Mouse (Mus musculus) left cerebral cortex, postnatal 14 days (tissue): ENCODE measurements around the gene Atg4b. TPM values are rescaled to one million over a fixed set of nuclear protein-coding genes. Genes with fewer than 3 reads are reported as not detected.

Experiments
- DNase-seq, 2 experiments: peaks; one replicate each; pipeline ENCODE4 v3.0.0; 2021 to 2022; ENCODE audit warnings: low spot score in 2 of 2, mixed read lengths in 1 of 2
- intact Hi-C: fragments of 180-260 bp; cut with DNase I; formaldehyde crosslinking; loops from one replicate; pipeline ENCODE4 v1.15.1; 2025
- long read RNA-seq, 2 experiments: library from polyadenylated mRNA; stranded (forward); transcript quantifications; one replicate each; pipeline ENCODE4 v2.0.0; 2021
- total RNA-seq, 2 experiments: library from RNA; stranded (reverse); gene quantifications; 2 replicates each; pipeline ENCODE4 v1.2.3; 2021

Gene Atg4b
- 10 to 100 TPM; 68.3 to 76.7 TPM for total RNA-seq
- long read RNA-seq, experiment 1, full-length matches to known transcripts: 19 of 31 reads
- long read RNA-seq, experiment 1, partial matches to known transcripts: 6 of 31 reads
- long read RNA-seq, experiment 1, other reads (novel, unspliced or antisense): 6 of 31 reads
- long read RNA-seq, experiment 2, full-length matches to known transcripts: 15 of 33 reads
- long read RNA-seq, experiment 2, partial matches to known transcripts: 10 of 33 reads
- long read RNA-seq, experiment 2, other reads (novel, unspliced or antisense): 8 of 33 reads

DNA sequence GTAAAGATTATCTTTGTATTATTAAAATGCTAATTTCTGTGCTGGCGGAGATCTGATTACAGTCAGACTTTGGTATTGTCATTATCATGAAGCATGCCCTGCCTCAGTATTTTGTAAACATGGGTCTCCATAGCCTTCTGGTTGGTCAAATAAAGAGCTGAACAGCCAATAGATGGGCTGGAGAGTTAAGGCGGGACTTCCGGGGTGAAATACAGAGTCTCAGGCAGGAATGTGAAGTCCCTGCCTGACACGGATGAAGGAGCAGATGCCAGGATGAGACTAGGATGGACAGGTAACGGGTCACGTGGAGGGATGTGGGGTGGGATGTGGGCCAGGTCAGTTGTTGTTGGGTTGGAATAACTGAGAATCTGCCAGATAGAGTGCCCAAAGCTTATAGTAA, at the start of gene Atg4b:
Gene Atg4b (plus strand): TSS at position 211 of the 400 bp plus-strand sequence.
- no peak for DNase-seq
- intact Hi-C loops: loop anchor here (5.0 kb wide), 1 partner anchor 114 kb away; no protein-coding TSS in a partner anchor

DNA sequence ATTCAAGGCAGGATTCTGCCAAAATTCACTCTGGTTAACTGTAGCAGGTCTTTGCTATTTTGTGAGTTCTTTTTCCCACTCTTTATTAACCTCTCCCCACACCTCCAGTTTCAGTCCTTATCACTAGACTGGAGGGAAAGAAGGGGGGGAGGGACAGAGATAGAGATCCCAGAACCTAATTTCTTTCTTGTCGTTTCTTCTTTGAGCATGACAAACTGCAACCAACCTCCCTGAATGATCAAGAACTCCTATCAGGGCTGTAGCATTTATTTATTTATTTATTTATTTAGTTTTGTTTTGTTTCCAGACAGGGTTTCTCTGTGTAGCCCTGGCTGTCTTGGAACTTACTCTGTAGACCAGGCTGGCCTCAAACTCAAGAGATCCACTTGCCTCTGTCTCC, 49.2 kb upstream of the Atg4b start:
- no peak for DNase-seq
- intact Hi-C loops: no loop called here

DNA sequence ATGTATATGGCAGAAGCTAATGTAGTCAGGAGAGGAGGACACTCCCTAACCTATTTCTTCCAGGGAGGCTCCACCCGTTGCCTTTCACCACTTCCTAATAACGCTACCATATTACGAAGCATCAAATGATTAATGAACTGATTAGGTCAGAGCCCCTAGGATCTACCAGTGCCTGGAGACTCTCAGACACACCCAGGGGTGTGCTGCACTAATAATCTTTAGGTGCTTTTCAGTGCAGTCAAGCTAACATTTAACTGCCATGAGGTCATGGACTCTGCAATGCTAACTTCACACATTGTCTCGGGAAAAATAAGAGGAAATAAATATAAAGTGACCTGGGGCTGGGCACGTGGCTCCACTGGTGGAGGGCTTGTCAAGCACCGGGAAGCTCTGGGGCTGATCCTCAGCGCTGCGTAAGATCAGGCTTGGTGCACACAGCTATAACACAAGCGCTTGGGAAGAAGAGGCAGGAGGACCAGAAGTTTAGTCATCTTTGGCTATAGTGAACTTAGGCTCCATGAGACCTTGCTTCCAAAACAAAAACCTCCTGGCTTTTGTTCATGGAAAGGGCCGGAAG, 47.7 kb upstream of the Atg4b start:
- intact Hi-C loops: no loop called here

DNA sequence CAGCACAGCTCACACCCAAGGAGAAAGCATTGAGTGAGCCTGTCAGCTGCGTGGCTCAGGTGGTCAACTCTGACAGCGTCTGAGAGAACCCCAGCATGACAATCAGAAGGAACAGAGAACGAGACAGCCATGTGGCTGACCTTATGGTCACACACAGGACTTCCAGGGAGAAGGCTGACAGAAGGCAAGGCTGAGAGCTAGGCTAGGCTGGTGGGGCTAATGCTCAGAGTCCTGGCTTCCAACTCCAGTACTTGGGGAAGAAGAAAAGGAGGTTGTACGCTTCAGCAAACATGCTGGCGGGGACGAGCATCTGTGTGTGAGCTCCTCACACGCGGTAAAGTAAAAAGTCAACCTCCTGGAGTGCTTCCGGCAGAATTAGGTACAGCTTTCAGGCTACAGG, 47.0 kb upstream of the Atg4b start:
- intact Hi-C loops: no loop called here
- no peak for DNase-seq

More for the DNA sequence above, 47.7 kb upstream of the Atg4b start:
- DNase-seq: no peak

DNA sequence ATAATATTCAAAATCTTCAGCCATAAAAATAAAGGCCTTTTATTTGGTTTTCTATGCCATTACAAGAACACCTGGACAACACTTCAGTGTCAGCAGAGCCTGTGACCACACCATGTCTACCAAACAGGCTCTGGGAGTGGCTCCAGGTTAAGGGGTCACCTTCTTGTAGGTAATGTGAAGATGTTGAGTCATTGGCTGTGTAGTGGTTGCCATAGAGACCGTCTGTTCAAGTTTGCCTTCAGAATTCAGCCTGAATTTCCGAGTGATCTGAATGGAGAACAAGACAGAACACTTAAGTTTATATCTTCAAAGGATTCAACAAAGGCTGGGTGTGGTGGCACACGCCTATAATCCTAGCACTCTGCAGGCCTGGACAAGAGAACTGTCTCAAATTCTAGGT, 45.9 kb upstream of the Atg4b start:
- intact Hi-C loops: no loop called here
- DNase-seq: no peak

DNA sequence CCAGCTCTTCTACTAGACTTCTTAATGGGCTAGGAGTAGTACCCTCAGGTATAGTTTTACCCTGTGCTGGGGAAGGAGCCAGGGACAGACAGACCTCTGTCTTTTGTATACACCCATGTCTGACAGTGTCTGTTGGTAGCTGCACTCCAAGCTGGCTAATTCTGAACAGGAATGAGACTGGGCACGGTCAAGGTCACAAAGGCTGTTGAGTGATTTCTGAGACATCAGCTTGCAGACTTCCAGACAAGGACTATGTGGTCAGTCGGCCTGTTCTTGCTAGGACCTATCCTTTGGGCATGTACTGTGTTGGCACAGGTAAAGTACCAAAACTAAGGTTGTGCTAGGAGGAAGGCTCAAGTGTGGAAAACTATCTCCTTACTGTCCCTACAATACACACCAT, 35.1 kb upstream of the Atg4b start:
- no peak for DNase-seq
- intact Hi-C loops: no loop called here

DNA sequence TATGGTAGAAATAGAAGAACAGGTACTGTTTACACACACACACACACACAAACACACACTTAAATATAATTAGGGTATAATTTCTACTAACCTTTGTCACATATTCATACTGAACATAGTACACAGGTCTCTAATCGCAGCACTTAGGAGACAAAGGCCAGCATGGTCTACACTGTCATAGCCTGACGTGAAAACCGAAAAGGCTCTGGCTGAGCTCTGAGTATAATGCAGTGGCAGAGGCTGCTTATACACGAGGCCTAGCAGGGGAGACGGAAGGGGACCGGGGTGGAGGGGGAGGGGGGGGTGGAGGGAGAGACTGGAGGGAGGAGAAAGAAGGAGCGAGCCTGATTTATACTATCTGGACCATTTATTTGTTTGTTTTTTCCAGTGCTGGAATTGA, 29.7 kb upstream of the Atg4b start:
- DNase-seq: no peak
- intact Hi-C loops: loop anchor here (10.0 kb wide), 1 partner anchor 207 kb away; the partner anchor contains the start of gene Farp2

DNA sequence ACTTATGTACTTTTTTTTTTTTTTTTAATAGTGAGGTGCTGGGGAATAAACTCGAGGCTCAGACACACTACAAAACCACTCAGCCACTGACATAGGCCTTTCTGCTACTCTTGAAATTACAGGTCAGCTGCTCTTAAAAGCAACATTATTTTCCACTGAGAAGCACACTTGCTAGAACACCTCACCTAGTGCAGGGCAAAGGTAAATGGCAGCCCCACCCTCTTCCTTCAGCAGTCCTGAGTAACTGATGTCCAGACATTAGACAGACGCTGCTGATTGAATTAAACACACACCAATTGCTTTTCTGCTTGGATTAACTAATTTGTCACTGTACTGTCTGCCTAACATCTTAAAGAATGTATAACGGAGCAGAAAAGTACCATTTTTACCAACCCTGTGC, 26.7 kb upstream of the Atg4b start:
- intact Hi-C loops: loop anchor here (10.0 kb wide), 1 partner anchor 210 kb away; the partner anchor contains the start of gene Farp2
- no peak for DNase-seq

DNA sequence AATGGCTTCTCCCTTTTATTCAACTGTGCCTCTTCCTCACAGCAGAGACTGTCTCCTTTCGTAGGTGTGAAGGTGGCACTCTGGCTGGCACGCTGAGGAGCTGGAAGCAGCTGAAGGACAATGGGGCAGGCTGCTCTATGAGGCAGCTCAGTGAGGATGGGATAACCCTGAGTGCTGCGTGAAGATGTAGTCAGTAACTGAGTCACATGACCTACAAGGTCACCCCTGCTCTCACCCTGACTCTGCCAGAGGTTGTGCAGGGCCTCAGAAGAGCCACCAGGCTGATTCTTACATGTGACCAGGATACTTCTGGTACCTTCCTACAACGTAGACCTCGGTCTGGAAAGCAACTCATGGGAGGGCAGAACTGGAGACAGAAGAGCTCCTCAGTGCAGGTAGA, 25.6 kb upstream of the Atg4b start:
- intact Hi-C loops: loop anchor here (10.0 kb wide), 1 partner anchor 211 kb away; the partner anchor contains the start of gene Farp2
- no peak for DNase-seq

DNA sequence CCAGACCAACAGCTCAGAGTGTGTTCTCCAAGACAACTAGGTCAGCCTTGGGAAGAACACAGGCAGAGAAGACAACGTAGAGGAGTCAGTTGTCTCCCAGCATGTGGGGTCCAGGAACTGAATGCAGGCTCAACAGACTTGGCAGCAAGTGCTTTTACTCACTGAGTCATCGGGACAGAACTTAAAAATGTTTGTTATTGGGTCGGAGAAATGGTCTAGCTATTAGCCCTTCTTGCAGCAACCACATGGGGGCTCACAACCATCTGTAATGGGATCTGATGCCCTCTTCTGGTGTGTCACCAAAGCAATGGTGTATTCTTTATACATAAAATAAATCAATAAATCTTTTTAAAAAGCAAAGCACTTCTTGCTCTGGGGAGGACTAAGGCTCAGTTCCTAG, 25.2 kb upstream of the Atg4b start:
- intact Hi-C loops: loop anchor here (10.0 kb wide), 1 partner anchor 211 kb away; the partner anchor contains the start of gene Farp2

DNA sequence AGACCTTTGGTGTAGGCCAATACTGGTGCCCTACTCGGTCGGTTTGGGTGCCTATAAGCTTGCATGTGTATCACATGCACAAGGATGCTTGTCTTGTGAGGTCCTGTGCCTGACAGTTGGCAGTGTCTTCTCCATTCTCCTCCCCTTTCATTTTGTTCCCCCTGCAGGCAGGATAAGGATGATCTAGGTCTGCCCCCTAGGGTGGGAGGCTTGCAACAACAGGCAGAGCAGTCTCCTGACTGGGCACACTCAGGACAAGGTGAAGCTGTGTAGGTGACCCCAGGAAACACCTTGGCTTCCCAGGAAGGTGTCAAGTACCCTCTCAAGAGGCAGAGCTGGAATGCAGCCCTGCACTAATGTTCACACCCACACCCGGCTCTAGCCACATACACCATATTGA, 24.3 kb upstream of the Atg4b start:
- intact Hi-C loops: loop anchor here (10.0 kb wide), 1 partner anchor 212 kb away; the partner anchor contains the start of gene Farp2
- DNase-seq: peak; percentile 34 to 44

More for the DNA sequence above, 25.2 kb upstream of the Atg4b start:
- no peak for DNase-seq

DNA sequence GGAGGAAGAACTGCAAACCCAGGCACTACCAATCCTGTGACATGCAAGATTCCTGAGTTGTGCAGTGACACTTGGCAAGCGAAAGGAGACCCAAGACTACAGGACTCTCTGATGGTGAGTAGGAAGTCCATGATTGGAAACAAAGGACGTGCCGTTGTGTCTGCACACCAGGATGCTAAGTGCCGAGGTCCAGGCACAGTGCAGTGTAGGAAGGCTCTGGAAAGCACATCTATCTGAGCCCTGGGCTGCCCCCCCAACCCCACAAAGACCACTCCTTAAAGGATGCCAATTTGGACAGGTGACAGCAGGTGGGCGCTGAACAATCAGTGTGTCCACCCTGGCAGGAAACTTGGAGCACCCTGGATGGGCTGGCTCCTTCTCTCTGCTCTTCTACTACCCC, 20.2 kb upstream of the Atg4b start:
- intact Hi-C loops: no loop called here
- no peak for DNase-seq

DNA sequence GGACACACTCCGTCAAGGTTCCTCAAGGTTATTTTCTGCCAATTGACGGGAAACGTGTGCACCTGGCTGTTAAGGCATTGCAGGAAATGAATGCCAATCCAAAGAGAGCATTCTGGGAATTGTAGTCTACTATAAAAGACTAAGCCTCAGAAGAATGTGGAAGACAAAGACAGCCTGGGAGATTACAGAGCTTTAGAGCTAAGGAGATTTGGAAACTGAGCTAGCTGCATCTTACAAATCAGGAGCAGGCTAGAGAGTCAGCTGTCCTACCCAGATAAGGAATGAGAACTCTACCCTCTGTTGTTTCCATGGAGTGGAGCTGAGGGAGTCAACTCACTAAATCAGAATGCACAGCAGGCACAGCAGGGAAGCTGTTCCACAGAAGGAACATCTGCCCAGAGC, 19.4 kb upstream of the Atg4b start:
- DNase-seq: peak; percentile 18 to 30
- intact Hi-C loops: no loop called here

DNA sequence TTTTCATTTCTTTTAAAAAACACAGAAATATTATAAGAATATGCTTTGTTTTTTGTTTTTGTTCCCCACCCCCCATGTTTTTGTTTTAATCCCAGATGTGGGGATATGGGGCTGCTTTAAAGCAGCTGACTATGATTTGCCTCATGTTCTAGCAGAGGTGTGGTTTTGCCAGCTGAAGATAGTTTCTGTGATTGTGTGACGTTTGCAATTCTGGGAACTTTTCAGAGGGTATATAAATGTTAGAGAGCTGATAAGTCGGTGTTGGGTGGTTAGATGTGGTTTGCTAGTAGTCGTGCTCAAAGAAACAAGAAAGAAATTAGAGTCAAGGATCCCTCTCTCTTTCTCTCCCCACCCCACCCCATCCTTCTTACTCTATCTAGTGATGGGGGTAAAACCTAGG, 15.4 kb upstream of the Atg4b start:
- intact Hi-C loops: no loop called here
- no peak for DNase-seq

DNA sequence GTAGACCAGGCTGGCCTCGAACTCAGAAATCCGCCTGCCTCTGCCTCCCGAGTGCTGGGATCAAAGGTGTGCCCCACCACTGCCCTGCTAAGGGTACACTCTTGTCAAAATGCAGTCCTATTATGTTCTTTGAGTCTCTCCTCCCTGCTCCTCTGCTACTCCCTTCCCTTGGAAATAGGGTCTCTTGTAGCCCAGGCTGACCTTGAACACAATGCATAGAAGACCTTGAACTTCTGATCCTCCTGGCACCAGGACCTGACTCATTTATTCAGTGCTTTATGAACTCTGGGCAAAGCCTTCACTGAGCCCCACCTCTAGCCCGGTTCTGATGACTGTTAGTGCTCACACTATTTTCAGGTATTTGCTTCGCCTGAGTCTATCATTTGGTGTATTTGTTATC, 13.6 kb upstream of the Atg4b start:
- no peak for DNase-seq
- intact Hi-C loops: no loop called here

DNA sequence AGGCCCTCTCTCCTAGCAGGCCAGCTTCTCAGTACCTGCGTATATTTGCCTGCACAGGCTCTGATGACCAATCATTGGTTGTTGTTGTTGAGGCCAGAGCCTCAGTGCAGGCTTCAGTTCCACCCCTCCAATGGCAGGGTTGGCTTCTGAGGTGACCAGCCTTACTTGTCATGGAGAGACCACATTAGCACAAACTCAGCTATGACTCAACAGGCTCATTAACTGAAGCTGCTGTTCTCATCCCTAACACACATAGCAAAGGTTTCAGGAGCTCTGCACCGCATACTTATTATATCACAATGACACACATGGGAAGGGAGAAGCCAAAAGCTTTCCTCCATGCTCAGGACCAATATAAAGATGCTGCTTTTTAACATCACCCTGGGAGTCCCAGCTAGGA, 10.6 kb upstream of the Atg4b start:
- DNase-seq: no peak
- intact Hi-C loops: no loop called here

DNA sequence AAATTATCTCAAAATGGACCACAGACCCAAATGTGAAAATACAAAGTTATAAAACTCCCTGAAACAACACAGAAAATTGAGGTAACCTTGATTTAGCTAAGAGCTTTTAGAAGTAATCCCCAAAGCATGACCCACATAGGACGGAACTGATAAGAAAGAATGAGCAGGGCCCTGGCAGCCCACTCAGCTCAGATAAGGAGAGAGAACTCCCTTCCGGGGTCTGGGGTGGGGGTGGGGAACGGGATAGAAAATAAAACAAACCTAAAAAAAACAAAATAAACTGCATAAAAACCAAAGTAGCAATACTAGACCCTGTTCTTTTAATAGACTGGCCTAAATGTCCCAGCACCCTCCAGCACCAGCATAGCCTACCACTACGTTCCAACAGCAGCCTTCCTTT, 9.3 kb upstream of the Atg4b start:
- intact Hi-C loops: no loop called here
- DNase-seq: no peak

DNA sequence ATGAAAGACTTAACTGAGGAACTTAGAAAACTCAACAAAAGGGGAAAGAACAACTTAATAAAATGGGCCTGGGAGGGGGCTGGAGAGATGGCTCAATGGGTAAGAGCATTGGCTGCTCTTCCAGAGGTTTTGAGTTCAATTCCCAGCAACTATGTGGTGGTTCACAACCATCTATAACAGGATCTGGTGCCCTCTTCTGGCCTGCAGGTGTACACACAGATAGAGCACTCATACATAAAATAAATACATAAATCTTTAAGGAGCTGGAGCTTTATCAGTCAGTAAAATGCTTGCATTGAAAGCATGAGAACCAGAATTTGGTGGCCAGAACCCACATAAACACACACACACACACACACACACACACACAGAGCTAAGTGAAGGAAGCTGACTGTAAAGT, 8.4 kb upstream of the Atg4b start:
- intact Hi-C loops: no loop called here
- DNase-seq: no peak

DNA sequence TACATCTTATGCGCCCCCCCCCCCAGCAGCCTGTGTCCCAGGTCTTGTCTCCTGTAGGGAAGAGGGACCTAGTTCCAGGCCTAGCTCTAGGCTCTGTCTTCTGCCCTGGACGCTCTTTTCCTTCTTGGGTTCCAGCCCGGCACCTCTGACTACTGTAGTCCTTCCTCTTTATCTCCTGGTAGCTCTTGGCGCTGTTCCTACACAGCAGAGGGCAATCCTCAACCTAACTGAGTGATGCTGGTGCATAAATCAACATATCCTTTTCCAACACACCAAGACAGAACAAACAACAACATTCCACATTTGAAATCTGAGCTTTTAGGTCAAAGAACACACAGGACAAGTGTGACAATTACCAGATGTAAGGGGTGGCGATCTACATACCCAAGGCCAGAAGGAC, 5.1 kb upstream of the Atg4b start:
- no peak for DNase-seq
- intact Hi-C loops: no loop called here

DNA sequence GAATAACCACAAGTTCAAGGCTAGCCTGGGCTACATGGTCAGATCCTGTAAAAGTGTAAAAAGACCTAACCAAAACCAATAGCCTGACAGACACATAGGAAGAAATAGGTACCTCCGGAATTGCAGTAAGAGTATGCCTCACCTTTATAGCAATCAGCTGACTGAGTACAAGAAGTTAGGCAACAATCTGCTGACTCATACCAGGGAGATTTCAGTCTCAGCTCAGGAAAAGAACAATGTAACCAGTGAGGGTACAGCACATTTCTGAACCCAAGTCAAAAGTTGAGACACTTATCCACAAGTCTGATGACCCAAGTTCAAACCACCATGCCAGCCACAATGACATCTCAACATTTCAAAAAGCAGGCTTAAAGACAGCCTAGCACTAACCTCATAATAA, 2.8 kb upstream of the Atg4b start:
- intact Hi-C loops: no loop called here
- no peak for DNase-seq
